In genomic region chr4:32251005-32251365, GRCm38 (mm10) we compare ENCODE assay signal across 8 mouse cellular contexts. TPM values are rescaled to one million over a fixed set of nuclear protein-coding genes. Genes with fewer than 3 reads are reported as not detected.
DNase-seq lines count a peak whose midpoint lies in the region; ATAC-seq lines count a peak whose summit lies in the region.

No protein-coding gene starts in this region.

- peak overlapping the region; percentile 74 for H3K27ac ChIP-seq in forebrain, embryonic 16.5 days (ENCODE audit: low read length)
- peak overlapping the region; percentile 69 for H3K27ac ChIP-seq in hindbrain, embryonic 15.5 days (replicated peaks)
- H3K27ac ChIP-seq in liver, embryonic 13.5 days, result peak overlapping the region; percentile 56; the same call in 1 of the 2 replicates

- no peaks in the 10 kb centered on the region for H3K36me3 ChIP-seq in forebrain, embryonic 16.5 days (ENCODE audit: control insufficient read depth, insufficient read depth)
- H3K36me3 ChIP-seq in hindbrain, embryonic 15.5 days, result no peaks in the 10 kb centered on the region
- no peaks in the 10 kb centered on the region for H3K36me3 ChIP-seq in liver, embryonic 13.5 days

- H3K27me3 ChIP-seq in forebrain, embryonic 16.5 days (replicated peaks; ENCODE audit: control insufficient read depth, insufficient read depth, low read length), result no peaks in the 10 kb centered on the region
- no peaks in the 10 kb centered on the region for H3K27me3 ChIP-seq in hindbrain, embryonic 15.5 days
- no peaks in the 10 kb centered on the region; the same call in 1 of the 2 replicates for H3K27me3 ChIP-seq in liver, embryonic 13.5 days

- ATAC-seq in forebrain, embryonic 16.5 days, result peak; percentile 57
- peak; percentile 61; the same call in 1 of the 2 replicates for ATAC-seq in hindbrain, embryonic 15.5 days (ENCODE audit: low FRiP score, low read depth)
- ATAC-seq in liver, embryonic 13.5 days (ENCODE audit: low read depth), result peak; percentile 38
- ATAC-seq in monocyte, adult 5-6 weeks (replicated peaks; ENCODE audit: insufficient number of reproducible peaks, low FRiP score, low TSS enrichment, poor library complexity, severe bottlenecking), result peak; percentile 42

- peak; percentile 11 for DNase-seq in right cerebral cortex, postnatal 14 days
- DNase-seq in right cerebral cortex, postnatal 4 days, result no peak
- peak; percentile 61 for DNase-seq in brain, adult 2 months (ENCODE audit: low read depth, low spot score)
- no peak for DNase-seq in liver, embryonic 13.5 days
- DNase-seq in testis, postnatal 10 days (ENCODE audit: low spot score), result no peak

- H3K9ac ChIP-seq in forebrain, embryonic 16.5 days (replicated peaks; ENCODE audit: low read depth, low read length), result peak overlapping the region; percentile 52; the same call in 1 of the 2 replicates
- H3K9ac ChIP-seq in hindbrain, embryonic 15.5 days, result no peak overlapping the region
- peak overlapping the region; percentile 54; the same call in 1 of the 2 replicates for H3K9ac ChIP-seq in liver, embryonic 13.5 days

- peak overlapping the region; percentile 11; the same call in 1 of the 2 replicates for H3K4me3 ChIP-seq in forebrain, embryonic 16.5 days (replicated peaks; ENCODE audit: low read length)
- H3K4me3 ChIP-seq in hindbrain, embryonic 15.5 days, result 0 out of 2 replicates have a peak overlapping the region, but pooled peaks have one; percentile 4
- peak overlapping the region; percentile 45 for H3K4me3 ChIP-seq in liver, embryonic 13.5 days (replicated peaks)

- H3K4me2 ChIP-seq in forebrain, embryonic 16.5 days (ENCODE audit: low read length), result peak overlapping the region; percentile 38
- H3K4me2 ChIP-seq in hindbrain, embryonic 15.5 days, result peak overlapping the region; percentile 43
- peak overlapping the region; percentile 70 for H3K4me2 ChIP-seq in liver, embryonic 13.5 days

- H3K9me3 ChIP-seq in forebrain, embryonic 16.5 days (ENCODE audit: control insufficient read depth, low read length), result no peaks in the 10 kb centered on the region
- no peaks in the 10 kb centered on the region for H3K9me3 ChIP-seq in hindbrain, embryonic 15.5 days
- no peaks in the 10 kb centered on the region for H3K9me3 ChIP-seq in liver, embryonic 13.5 days (replicated peaks)

- H3K4me1 ChIP-seq in forebrain, embryonic 16.5 days (replicated peaks; ENCODE audit: control insufficient read depth, insufficient read depth, low read length), result peaks cover 53% of the 10 kb centered on the region
- peaks cover 65% of the 10 kb centered on the region for H3K4me1 ChIP-seq in hindbrain, embryonic 15.5 days (replicated peaks)
- H3K4me1 ChIP-seq in liver, embryonic 13.5 days (replicated peaks), result peaks cover 46% of the 10 kb centered on the region

- 4% methylated on average over 8 of the region's 8 CpGs for WGBS in forebrain, embryonic 16.5 days
- 4% methylated on average over 8 of the region's 8 CpGs for WGBS in hindbrain, embryonic 15.5 days
- 9% methylated on average over 8 of the region's 8 CpGs for WGBS in liver, embryonic 13.5 days (ENCODE audit: insufficient replicate concordance)

RNA-seq across cellular contexts. Expression of gene Bach2, which starts 12.4 kb away (rescaled TPM):
- 32.7 and 33.3 TPM in 2 replicates for polyA plus RNA-seq in forebrain, embryonic 16.5 days (2015; fragmentation: Nextera tagmentation; extraction: Ambion mirVana)
- polyA plus RNA-seq in hindbrain, embryonic 15.5 days (2015; fragmentation: Nextera tagmentation; extraction: Ambion mirVana), result 24.5 and 27.4 TPM in 2 replicates
- 1.1 and 1.2 TPM in 2 replicates for polyA plus RNA-seq in liver, embryonic 13.5 days (2015; fragmentation: Nextera tagmentation; extraction: Ambion mirVana)
- total RNA-seq in monocyte, adult 5-6 weeks (2017), result 3.0 to 31.8 TPM (median 7.1 TPM) in 3 replicates

Comparison
In these comparisons a context has a peak if more than half of its experiments do, and no peak if none do; other contexts are left out.
1. DNase-seq: peak in right cerebral cortex, postnatal 14 days (single experiment) and brain, adult 2 months (single experiment); none in right cerebral cortex, postnatal 4 days (single experiment), liver, embryonic 13.5 days (single experiment) and testis, postnatal 10 days (single experiment).
2. RNA of gene Bach2, which starts 12.4 kb away (polyA plus RNA-seq): 32.7 to 33.3 TPM in forebrain, embryonic 16.5 days and 24.5 to 27.4 TPM in hindbrain, embryonic 15.5 days; 1.1 to 1.2 TPM in liver, embryonic 13.5 days; every median in the first group is over 10 times any median in the second.
3. Peak in every context shown above with its lines, with median percentiles within 50 percentile points of each other: ATAC-seq, H3K27ac ChIP-seq, H3K4me2 ChIP-seq and H3K4me3 ChIP-seq.